Mouse (Mus musculus): ENCODE data around the gene Spata45.
A peak's percentile ranks its signal among the peaks of the same experiment; 100 is the strongest.
"Not testable (repeated sequence)": the region's sequence is repeated elsewhere in the genome, so short reads cannot be mapped to it uniquely, and the experiment has no call there.

The Spata45 gene

GRCm38 (mm10) chr1:191036554-191037334, at the start of gene Spata45:
TSS of gene Spata45 (plus strand) at chr1:191036639.
- no peak for DNase-seq (ENCODE audit: low spot score in 2 of 2)

GRCm38 (mm10) chr1:190989437-190990082, 46.9 kb upstream of the Spata45 start:
- DNase-seq (ENCODE audit: low spot score in 2 of 2), result no peak

- no peak for DNase-seq (ENCODE audit: low spot score in 2 of 2)
Measured at GRCm38 (mm10) chr1:190995548-190995947, 40.9 kb upstream of the Spata45 start.

- DNase-seq (ENCODE audit: low spot score in 2 of 2), result no peak
Measured at GRCm38 (mm10) chr1:190996346-190996877, 40.0 kb upstream of the Spata45 start.

GRCm38 (mm10) chr1:190998027-190998426, 38.4 kb upstream of the Spata45 start:
- no peak for DNase-seq (ENCODE audit: low spot score in 2 of 2)

- DNase-seq (ENCODE audit: low spot score in 2 of 2), result no peak
Measured at GRCm38 (mm10) chr1:191000686-191001085, 35.8 kb upstream of the Spata45 start.

GRCm38 (mm10) chr1:191002201-191002600, 34.2 kb upstream of the Spata45 start:
- no peak for DNase-seq (ENCODE audit: low spot score in 2 of 2)

GRCm38 (mm10) chr1:191008707-191009106, 27.7 kb upstream of the Spata45 start:
- DNase-seq (ENCODE audit: low spot score in 2 of 2), result no peak

GRCm38 (mm10) chr1:191014271-191014670, 22.2 kb upstream of the Spata45 start:
- no peak for DNase-seq (ENCODE audit: low spot score in 2 of 2)

- DNase-seq (ENCODE audit: low spot score in 2 of 2), result no peak
Measured at GRCm38 (mm10) chr1:191019803-191020202, 16.6 kb upstream of the Spata45 start.

GRCm38 (mm10) chr1:191020217-191020924, 16.1 kb upstream of the Spata45 start:
- DNase-seq (ENCODE audit: low spot score in 2 of 2), result no peak

GRCm38 (mm10) chr1:191021016-191021415, 15.4 kb upstream of the Spata45 start:
- no peak for DNase-seq (ENCODE audit: low spot score in 2 of 2)

GRCm38 (mm10) chr1:191023140-191023539, 13.3 kb upstream of the Spata45 start:
- no peak for DNase-seq (ENCODE audit: low spot score in 2 of 2)

- not testable (repeated sequence) for DNase-seq (ENCODE audit: low spot score in 2 of 2)
Measured at GRCm38 (mm10) chr1:191023806-191024205, 12.6 kb upstream of the Spata45 start.

- peak in 1 of 2 experiments; percentile 15 for DNase-seq (ENCODE audit: low spot score in 2 of 2)
Measured at GRCm38 (mm10) chr1:191025016-191026012, 11.1 kb upstream of the Spata45 start.

GRCm38 (mm10) chr1:191026021-191026713, 10.3 kb upstream of the Spata45 start, which contains the start of gene Flvcr1:
TSS of gene Flvcr1 (minus strand) at chr1:191026158.
- DNase-seq (ENCODE audit: low spot score in 2 of 2), result peak; percentile 95

- no peak for DNase-seq (ENCODE audit: low spot score in 2 of 2)
Measured at GRCm38 (mm10) chr1:191030182-191030581, 6.3 kb upstream of the Spata45 start.

- DNase-seq (ENCODE audit: low spot score in 2 of 2), result not testable (repeated sequence)
Measured at GRCm38 (mm10) chr1:191030922-191031425, 5.5 kb upstream of the Spata45 start.

GRCm38 (mm10) chr1:191035649-191036048, 790 bp upstream of the Spata45 start:
- no peak for DNase-seq (ENCODE audit: low spot score in 2 of 2)

GRCm38 (mm10) chr1:191037999-191038398, 1.6 kb downstream of the Spata45 start:
- DNase-seq (ENCODE audit: low spot score in 2 of 2), result no peak
